Mouse (Mus musculus) adrenal gland, adult 8-10 months (tissue): ENCODE results near the gene Map3k6. TPM values are rescaled to one million over a fixed set of nuclear protein-coding genes. Genes with fewer than 3 reads are reported as not detected.

ENCODE experiments used
- DNase-seq: peaks from one replicate; pipeline ENCODE4 v3.0.0; 2022
- total RNA-seq, 4 experiments: library from RNA; stranded (reverse); gene quantifications; 2 replicates each; pipeline ENCODE4 v1.2.4; 2022

Map3k6 gene
- 10 to 100 TPM; 17.3 to 27.7 (median 19.2) TPM for total RNA-seq

GRCm38 (mm10) chr4:133240490-133240921 is at the start of gene Map3k6:
Gene Map3k6, plus strand, starts transcription at chr4:133240818.
- DNase-seq: peak; percentile 88

- no peak for DNase-seq
Observed at GRCm38 (mm10) chr4:133194482-133194881, 46.1 kb upstream of the Map3k6 start.

- DNase-seq: no peak
Observed at GRCm38 (mm10) chr4:133195014-133195413, 45.6 kb upstream of the Map3k6 start.

- no peak for DNase-seq
Observed at GRCm38 (mm10) chr4:133196136-133196535, 44.5 kb upstream of the Map3k6 start.

GRCm38 (mm10) chr4:133196852-133197251 is 43.8 kb upstream of the Map3k6 start:
- no peak for DNase-seq

GRCm38 (mm10) chr4:133197355-133197754 is 43.3 kb upstream of the Map3k6 start:
- no peak for DNase-seq

- DNase-seq: no peak
Observed at GRCm38 (mm10) chr4:133197801-133198286, 42.8 kb upstream of the Map3k6 start.

- DNase-seq: no peak
Observed at GRCm38 (mm10) chr4:133198337-133199180, 42.1 kb upstream of the Map3k6 start.

GRCm38 (mm10) chr4:133199743-133200142 is 40.9 kb upstream of the Map3k6 start:
- DNase-seq: no peak

GRCm38 (mm10) chr4:133200343-133200742 is 40.3 kb upstream of the Map3k6 start:
- peak; percentile 31 for DNase-seq

- peak; percentile 59 for DNase-seq
Observed at GRCm38 (mm10) chr4:133201006-133201771, 39.4 kb upstream of the Map3k6 start.

GRCm38 (mm10) chr4:133202254-133202653 is 38.4 kb upstream of the Map3k6 start:
- DNase-seq: no peak

- no peak for DNase-seq
Observed at GRCm38 (mm10) chr4:133203591-133203990, 37.0 kb upstream of the Map3k6 start.

- no peak for DNase-seq
Observed at GRCm38 (mm10) chr4:133204379-133204778, 36.2 kb upstream of the Map3k6 start.

- peak; percentile 36 for DNase-seq
Observed at GRCm38 (mm10) chr4:133209366-133209765, 31.3 kb upstream of the Map3k6 start.

GRCm38 (mm10) chr4:133210023-133210787 is 30.4 kb upstream of the Map3k6 start:
- no peak for DNase-seq

- no peak for DNase-seq
Observed at GRCm38 (mm10) chr4:133210788-133211390, 29.7 kb upstream of the Map3k6 start.

- DNase-seq: no peak
Observed at GRCm38 (mm10) chr4:133211751-133212561, 28.7 kb upstream of the Map3k6 start, which contains the start of the genes Cd164l2 and Gpr3. Gene Cd164l2, plus strand, starts transcription at chr4:133212131. Gene Gpr3, minus strand, starts transcription at chr4:133212536.

- peak; percentile 63 for DNase-seq
Observed at GRCm38 (mm10) chr4:133212562-133213267, 27.9 kb upstream of the Map3k6 start.

- no peak for DNase-seq
Observed at GRCm38 (mm10) chr4:133213268-133213590, 27.4 kb upstream of the Map3k6 start.
